In the genomic region with DNA sequence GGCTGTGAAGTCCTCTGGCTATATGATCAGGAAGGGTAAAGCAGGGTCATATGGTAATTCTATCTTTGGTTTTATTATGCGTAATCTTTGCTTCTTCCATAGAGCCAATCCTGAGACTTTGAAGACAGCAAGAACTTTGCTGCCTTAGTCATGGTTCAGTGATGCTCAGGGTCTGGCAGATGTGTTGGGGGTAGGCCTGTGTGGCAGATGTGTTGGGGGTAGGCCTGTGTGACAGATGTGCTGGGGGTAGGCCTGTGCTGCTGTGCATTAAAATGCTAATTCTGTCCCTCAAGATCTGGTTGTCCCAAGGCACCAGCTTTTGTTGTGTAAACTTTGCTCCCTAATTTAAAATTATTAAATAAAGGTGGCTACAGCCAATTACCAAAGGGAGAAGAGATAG, we compare ENCODE assay signal across 24 mouse cellular contexts. TPM values are rescaled to one million over a fixed set of nuclear protein-coding genes. Genes with fewer than 3 reads are reported as not detected.
"Had no signal": no experiment of that assay in that cellular context is flagged by ENCODE, and none has a peak within 500 bp of the region (broad histone marks: within the 10 kb centered on the region; RNA-seq: fewer than 3 reads in every experiment).

No protein-coding gene starts in this region.

- H3K27me3 ChIP-seq: heart, embryonic 12.5 days; hindbrain, embryonic 13.5 days; intestine, embryonic 15.5 days; limb, embryonic 12.5 days; liver, embryonic 13.5 days had no signal

- H3K36me3 ChIP-seq: heart, embryonic 10.5 days; heart, embryonic 12.5 days; hindbrain, embryonic 10.5 days; hindbrain, embryonic 13.5 days; intestine, embryonic 15.5 days; limb, embryonic 10.5 days; limb, embryonic 12.5 days; liver, embryonic 13.5 days had no signal

- H3K27ac ChIP-seq: heart, embryonic 10.5 days; hindbrain, embryonic 10.5 days; hindbrain, embryonic 13.5 days; intestine, embryonic 15.5 days; layer of hippocampus, adult 2 months; left cerebral cortex, adult 2 months; limb, embryonic 10.5 days; limb, embryonic 12.5 days; liver, embryonic 13.5 days had no signal

- DNase-seq: gastrocnemius, postnatal 10 days; gastrocnemius, postnatal 25 days; heart, postnatal 10 days; heart, postnatal 4 days; kidney, adult 18-20 months; kidney, adult 8-10 months; kidney, postnatal 10 days; kidney, postnatal 25 days; kidney, postnatal 4 days; liver; liver, embryonic 13.5 days had no signal

- ATAC-seq: hindbrain, embryonic 16.5 days; inflammation-experienced regulatory T-cells, adult 6 months; intestine, embryonic 15.5 days; intestine, postnatal 0 days had no signal

- H3K9ac ChIP-seq: heart, embryonic 12.5 days; hindbrain, embryonic 13.5 days; intestine, embryonic 15.5 days; limb, embryonic 12.5 days; liver, embryonic 13.5 days had no signal

- H3K9me3 ChIP-seq: heart, embryonic 10.5 days; heart, embryonic 12.5 days; hindbrain, embryonic 10.5 days; hindbrain, embryonic 13.5 days; intestine, embryonic 15.5 days; limb, embryonic 10.5 days; limb, embryonic 12.5 days; liver, embryonic 13.5 days had no signal

- H3K4me2 ChIP-seq: heart, embryonic 12.5 days; hindbrain, embryonic 13.5 days; intestine, embryonic 15.5 days; limb, embryonic 12.5 days; liver, embryonic 11.5 days; liver, embryonic 13.5 days had no signal

- H3K4me3 ChIP-seq: heart, embryonic 10.5 days; heart, embryonic 12.5 days; hindbrain, embryonic 10.5 days; hindbrain, embryonic 13.5 days; intestine, embryonic 15.5 days; layer of hippocampus, adult 2 months; left cerebral cortex, adult 2 months; limb, embryonic 10.5 days; limb, embryonic 12.5 days; liver, embryonic 13.5 days had no signal

- H3K4me1 ChIP-seq: heart, embryonic 10.5 days; heart, embryonic 12.5 days; hindbrain, embryonic 10.5 days; hindbrain, embryonic 13.5 days; limb, embryonic 10.5 days; limb, embryonic 12.5 days; liver, embryonic 13.5 days had no signal

RNA-seq across cellular contexts. Expression of gene Clec2d, which starts 9.5 kb away (rescaled TPM):
- polyA plus RNA-seq: heart, embryonic 10.5 days; hindbrain, embryonic 10.5 days; hindbrain, embryonic 13.5 days; limb, embryonic 10.5 days; liver, embryonic 11.5 days had no signal
